Mouse (Mus musculus): ENCODE measurements around the gene Apol7b. TPM values are rescaled to one million over a fixed set of nuclear protein-coding genes. Genes with fewer than 3 reads are reported as not detected.
"Not testable (repeated sequence)": the region's sequence is repeated elsewhere in the genome, so short reads cannot be mapped to it uniquely, and the experiment has no call there.

Apol7b gene
- polyA plus RNA-seq, 1 experiment = not detected

DNA sequence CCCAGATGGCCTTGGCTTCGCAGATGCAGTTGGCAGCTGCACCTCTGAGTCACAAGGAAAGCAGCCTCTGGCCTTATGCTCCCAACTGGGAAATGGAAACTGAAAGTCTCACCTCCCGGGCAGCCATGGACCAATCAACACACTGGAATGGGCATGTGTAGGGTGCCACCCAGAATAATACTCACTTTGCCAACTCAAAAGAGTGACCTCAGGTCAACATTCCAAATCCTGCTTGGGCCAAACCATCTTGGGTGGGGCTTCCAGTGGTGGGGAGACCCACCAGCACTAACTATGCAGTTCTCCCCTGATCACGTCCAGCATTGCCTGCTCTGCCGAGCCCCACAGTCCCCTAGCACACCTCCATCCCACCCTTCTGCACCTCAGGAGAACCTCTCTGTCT, 36.3 kb downstream of the Apol7b start, which contains the start of gene Apol9a:
Apol9a (minus strand) TSS at position 101 of the 400 bp plus-strand sequence.
- H3K4me1 ChIP-seq (ENCODE audit: control insufficient read depth, insufficient read depth, low read length); H3K27ac ChIP-seq (ENCODE audit: insufficient read depth, low read depth, low read length): not testable (repeated sequence)

DNA sequence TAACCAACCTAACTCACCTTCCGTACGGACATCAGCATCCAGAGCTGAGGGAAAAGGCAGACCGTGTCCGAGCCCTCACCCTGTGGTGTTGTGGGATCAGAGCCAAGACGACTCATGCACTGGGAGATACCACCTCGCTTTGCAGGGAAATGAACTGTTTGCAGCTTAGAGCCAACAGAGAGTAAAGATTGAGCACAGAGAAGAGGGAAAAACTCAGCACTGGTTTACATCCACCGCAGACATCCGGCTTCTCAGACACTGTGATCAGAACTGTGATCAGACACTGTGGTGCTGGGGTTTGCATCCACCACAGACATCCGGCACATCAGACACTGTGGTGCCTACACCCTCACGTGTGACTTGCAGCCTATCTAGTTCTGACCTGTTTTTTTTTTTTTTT, 40.9 kb downstream of the Apol7b start:
- H3K4me1 ChIP-seq (ENCODE audit: control insufficient read depth, insufficient read depth, low read length) = not testable (repeated sequence)

More for the DNA sequence above, 36.3 kb downstream of the Apol7b start, which contains the start of gene Apol9a:
- not testable (repeated sequence) for H3K4me3 ChIP-seq (ENCODE audit: insufficient read depth, low read length)

DNA sequence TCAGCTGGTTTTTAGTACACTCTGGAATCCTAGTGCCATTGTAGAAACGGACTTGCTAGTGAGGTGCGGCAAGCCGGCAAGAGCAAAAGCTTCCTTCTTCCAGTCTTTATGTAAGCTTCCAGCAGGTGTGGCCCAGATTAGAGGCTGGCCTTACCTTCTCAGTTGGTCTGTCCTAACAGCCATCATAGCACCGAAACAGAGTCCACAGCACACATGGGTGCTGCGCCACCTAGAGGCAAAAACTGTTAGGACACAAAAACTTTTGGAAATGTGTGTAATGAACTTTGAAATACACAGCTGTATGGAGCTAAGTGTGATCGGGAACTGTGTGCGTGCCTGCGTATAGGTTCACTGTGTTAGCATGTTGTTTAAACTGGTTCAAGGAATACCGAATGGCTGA, 48.3 kb downstream of the Apol7b start, which contains the start of gene Apol7a:
Apol7a (minus strand) TSS at position 84 of the 400 bp plus-strand sequence.
- H3K27ac ChIP-seq (ENCODE audit: insufficient read depth, low read depth, low read length); H3K4me3 ChIP-seq (ENCODE audit: insufficient read depth, low read length); H3K4me1 ChIP-seq (ENCODE audit: control insufficient read depth, insufficient read depth, low read length): not testable (repeated sequence)

More for the DNA sequence above, 40.9 kb downstream of the Apol7b start:
- not testable (repeated sequence) for H3K27ac ChIP-seq (ENCODE audit: insufficient read depth, low read depth, low read length); H3K4me3 ChIP-seq (ENCODE audit: insufficient read depth, low read length)

DNA sequence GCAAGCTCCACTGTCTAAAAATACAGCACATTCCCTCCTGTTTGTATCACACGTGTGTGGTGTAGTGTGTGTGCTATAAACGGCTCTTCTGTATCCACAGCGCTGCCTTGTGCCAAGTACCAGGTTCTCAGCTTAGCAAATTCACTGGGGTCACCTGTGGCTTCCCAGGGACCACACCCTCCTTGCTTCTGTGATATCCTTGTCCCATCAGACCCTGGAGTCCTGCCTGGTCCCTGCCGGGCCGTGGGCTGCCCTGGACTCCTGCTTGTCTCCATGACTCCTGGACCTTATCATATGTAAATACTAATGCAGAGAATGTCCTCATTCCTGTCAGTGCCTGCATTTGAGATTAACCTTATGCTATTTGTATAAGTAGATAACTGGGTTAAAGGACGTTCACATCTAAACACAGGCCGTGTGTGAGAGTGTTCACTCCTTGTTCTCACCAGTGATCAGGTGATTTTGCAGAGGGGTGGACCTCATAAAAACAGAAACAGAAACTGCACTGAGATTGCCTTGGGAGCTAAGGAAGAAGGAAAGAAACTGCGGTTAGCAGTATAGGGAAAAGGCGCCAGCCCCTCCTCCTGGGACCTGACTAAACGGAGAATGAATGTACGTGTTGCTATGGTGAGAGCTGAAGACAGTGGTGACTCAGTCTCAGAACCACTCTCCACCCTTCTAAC, 49.7 kb downstream of the Apol7b start:
- not testable (repeated sequence) for H3K27ac ChIP-seq (ENCODE audit: insufficient read depth, low read depth, low read length); H3K4me1 ChIP-seq (ENCODE audit: control insufficient read depth, insufficient read depth, low read length); H3K4me3 ChIP-seq (ENCODE audit: insufficient read depth, low read length)

DNA sequence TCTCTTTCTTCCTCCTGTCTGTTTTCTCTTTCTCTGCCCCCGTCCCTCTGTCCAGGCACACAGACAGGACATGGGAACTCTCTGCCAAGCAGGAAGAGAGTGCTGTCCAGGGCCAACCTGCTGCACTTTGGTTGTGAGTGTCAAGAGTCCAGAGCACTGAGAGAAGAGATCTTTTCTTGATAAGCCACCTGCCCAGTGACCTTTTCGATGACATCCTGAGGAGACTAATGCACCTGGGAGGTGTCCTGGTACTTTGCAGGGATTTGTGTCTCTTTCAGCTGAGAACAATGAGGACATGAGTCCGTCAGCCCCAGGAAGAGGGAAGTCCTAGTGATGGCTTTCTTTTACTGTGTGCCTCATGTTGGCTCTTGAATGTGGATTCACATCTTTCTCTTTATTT, 53.5 kb downstream of the Apol7b start:
- H3K4me3 ChIP-seq (ENCODE audit: insufficient read depth, low read length); H3K27ac ChIP-seq (ENCODE audit: insufficient read depth, low read depth, low read length); H3K4me1 ChIP-seq (ENCODE audit: control insufficient read depth, insufficient read depth, low read length): not testable (repeated sequence)

DNA sequence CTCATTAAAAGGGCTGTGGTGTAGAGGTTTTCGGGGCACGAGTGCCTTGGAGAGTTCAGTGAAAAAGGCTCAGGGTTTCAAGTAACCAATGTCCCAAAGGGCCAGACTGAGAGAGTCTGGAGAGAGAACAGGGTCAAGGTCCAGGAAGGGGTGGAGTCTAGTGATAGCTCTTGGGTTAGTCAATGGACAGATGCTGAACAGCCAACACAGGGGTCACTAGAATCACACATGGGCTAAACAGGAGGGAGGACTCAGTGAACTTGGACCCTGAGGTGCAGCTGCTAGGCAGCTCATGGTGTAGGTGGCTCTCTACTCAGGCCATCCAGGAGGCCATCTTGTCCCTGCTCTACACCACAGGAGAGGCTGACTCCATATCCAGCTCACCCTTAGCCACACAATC, 59.8 kb downstream of the Apol7b start:
- Histone ChIP-seq H3K27ac (ENCODE audit: insufficient read depth, low read depth, low read length) (no peak overlapping the region), H3K4me1 (ENCODE audit: control insufficient read depth, insufficient read depth, low read length) (no peaks in the 10 kb centered on the region), H3K4me3 (ENCODE audit: insufficient read depth, low read length) (no peak overlapping the region)
- no peak for TF ChIP-seq POLR2A (IDR thresholded peaks at IDR 0.05; ENCODE audit: borderline replicate concordance, low read depth, low read length)
- no peak for TF ChIP-seq CTCF (IDR thresholded peaks at IDR 0.05; ENCODE audit: low read depth, low read length)

DNA sequence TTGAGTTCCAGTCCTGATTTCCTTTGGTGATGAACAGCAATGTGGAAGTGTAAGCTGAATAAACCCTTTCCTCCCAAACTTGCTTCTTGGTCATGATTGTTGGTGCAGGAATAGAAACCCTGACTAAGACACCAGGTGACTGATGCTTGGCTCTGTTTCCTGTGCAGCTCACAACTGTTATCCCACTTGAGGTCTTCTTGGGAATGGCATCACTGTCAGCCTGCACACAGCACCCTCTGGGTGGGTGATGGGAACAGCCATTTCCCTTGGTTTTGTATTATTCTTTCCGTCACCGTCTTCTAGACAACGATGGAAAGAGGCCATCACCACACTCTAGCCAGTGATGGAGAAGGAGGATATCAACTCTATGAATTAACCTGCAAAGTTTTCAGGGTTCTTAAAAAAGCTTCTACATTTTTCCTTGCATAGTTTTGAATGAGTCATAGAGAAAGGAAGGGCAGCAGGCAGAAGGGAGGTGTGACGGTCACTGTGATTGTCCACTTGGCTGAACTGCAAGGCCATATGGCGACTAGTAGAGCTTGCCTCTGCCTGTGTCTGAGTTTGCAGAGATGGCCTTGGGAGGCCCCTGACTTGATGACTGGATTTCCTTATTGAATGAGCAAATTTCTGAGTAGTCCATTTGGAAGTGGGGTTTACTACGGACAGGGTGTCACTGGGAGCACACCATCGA, 62.8 kb downstream of the Apol7b start:
- H3K4me3 ChIP-seq (ENCODE audit: insufficient read depth, low read length) = no peak overlapping the region
- no peaks in the 10 kb centered on the region for H3K4me1 ChIP-seq (ENCODE audit: control insufficient read depth, insufficient read depth, low read length)
- H3K27ac ChIP-seq (ENCODE audit: insufficient read depth, low read depth, low read length) = no peak overlapping the region
- TF ChIP-seq POLR2A (IDR thresholded peaks at IDR 0.05; ENCODE audit: borderline replicate concordance, low read depth, low read length) = no peak
- TF ChIP-seq CTCF (IDR thresholded peaks at IDR 0.05; ENCODE audit: low read depth, low read length) = no peak

DNA sequence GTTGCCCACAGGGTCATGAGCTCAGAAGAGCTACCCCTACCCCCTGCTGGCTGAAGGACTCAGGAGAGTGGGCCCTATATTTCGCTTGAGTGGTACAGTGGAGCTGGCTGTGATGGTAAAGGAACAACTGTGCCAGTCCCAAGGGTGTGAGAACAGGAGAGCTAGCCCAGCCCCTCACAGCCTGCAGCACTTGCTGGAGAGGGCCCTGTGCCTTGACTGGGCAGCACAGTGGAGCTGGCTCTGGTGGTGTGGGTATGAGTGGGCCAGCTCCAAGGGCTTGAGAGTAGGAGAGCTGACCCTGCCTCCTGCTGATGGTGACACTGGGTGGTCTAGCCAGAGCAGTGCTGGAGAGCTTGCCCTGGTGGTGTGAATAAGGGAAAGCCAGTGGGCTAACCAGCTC, 64.4 kb downstream of the Apol7b start:
- Histone ChIP-seq H3K4me3 (ENCODE audit: insufficient read depth, low read length) (no peak overlapping the region), H3K4me1 (ENCODE audit: control insufficient read depth, insufficient read depth, low read length) (no peaks in the 10 kb centered on the region), H3K27ac (ENCODE audit: insufficient read depth, low read depth, low read length) (no peak overlapping the region)
- TF ChIP-seq CTCF (IDR thresholded peaks at IDR 0.05; ENCODE audit: low read depth, low read length) (no peak), POLR2A (IDR thresholded peaks at IDR 0.05; ENCODE audit: borderline replicate concordance, low read depth, low read length) (no peak)

DNA sequence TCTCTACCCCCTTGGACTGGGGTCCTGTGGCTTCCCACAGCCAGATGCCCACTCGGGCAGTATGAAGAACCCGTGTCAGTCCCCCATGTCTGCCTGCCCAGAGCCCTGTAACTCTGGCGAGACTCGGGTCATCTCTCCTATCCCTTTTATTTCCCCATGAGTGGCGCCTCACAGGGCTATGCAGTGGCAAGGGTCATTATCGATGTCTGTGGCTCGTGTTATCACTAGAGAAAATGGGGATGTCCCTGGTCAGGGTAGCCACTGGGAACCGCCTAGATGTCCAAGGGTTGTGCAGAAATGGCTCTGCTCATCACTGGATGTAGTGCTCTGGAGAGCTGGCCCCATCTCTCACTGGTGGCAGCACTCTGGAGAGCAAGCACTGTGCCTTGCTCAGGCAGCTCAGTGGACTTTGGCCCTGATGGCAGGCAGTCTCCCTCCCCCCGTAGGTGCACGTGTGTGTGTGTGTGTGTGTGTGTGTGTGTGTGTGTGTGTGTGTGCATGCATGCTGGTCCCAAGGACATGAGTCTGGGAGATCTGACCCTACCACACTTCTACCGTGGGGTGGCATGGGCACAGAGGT, 64.9 kb downstream of the Apol7b start:
- no peaks in the 10 kb centered on the region for H3K4me1 ChIP-seq (ENCODE audit: control insufficient read depth, insufficient read depth, low read length)
- H3K4me3 ChIP-seq (ENCODE audit: insufficient read depth, low read length) = no peak overlapping the region
- TF ChIP-seq CTCF (IDR thresholded peaks at IDR 0.05; ENCODE audit: low read depth, low read length) (no peak), POLR2A (IDR thresholded peaks at IDR 0.05; ENCODE audit: borderline replicate concordance, low read depth, low read length) (no peak)
- H3K27ac ChIP-seq (ENCODE audit: insufficient read depth, low read depth, low read length) = no peak overlapping the region

DNA sequence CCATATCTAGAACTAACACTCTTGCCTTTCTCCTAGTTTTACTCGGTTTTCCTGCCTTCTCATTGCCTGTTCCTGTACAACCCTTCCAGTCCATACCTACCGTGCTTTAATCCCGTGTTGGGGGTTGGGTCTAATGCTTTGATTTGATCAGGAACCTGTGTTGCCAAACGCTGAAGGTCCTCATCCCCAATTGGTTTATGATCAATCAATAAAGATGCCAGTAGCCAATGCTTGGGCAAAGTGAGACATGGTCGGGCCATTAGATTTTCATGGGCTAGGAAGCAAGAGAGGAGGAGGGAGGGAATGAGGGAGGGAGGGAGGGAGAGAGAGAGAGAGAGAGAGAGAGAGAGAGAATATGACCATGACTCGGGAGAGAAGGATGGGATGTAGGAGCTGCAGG, 65.8 kb downstream of the Apol7b start:
- TF ChIP-seq POLR2A (IDR thresholded peaks at IDR 0.05; ENCODE audit: borderline replicate concordance, low read depth, low read length) = no peak
- no peak for TF ChIP-seq CTCF (IDR thresholded peaks at IDR 0.05; ENCODE audit: low read depth, low read length)
- no peaks in the 10 kb centered on the region for H3K4me1 ChIP-seq (ENCODE audit: control insufficient read depth, insufficient read depth, low read length)
- no peak overlapping the region for H3K4me3 ChIP-seq (ENCODE audit: insufficient read depth, low read length)
- no peak overlapping the region for H3K27ac ChIP-seq (ENCODE audit: insufficient read depth, low read depth, low read length)

DNA sequence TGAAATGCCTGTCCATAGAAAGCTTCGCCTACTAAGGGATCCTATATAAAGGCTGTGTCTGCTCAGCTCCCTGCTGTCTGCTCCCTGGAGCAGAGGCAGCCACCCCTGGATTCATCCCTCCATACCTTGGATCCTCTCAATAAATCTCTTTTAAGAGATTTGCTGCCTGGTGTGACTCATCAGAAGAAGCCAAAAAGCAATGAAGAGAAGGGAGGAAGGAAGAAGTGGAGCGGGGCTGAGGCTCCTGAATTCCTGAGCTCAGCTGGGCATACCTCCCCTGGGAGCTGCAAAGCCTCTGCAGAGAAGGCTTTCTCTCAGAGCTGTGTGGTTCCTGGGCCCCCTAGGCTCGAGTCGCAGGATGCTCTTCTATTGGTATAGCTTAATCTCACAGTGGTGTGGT, 67.4 kb downstream of the Apol7b start:
- TF ChIP-seq POLR2A (IDR thresholded peaks at IDR 0.05; ENCODE audit: borderline replicate concordance, low read depth, low read length) (no peak), CTCF (IDR thresholded peaks at IDR 0.05; ENCODE audit: low read depth, low read length) (no peak)
- H3K27ac ChIP-seq (ENCODE audit: insufficient read depth, low read depth, low read length) = no peak overlapping the region
- no peak overlapping the region for H3K4me3 ChIP-seq (ENCODE audit: insufficient read depth, low read length)
- H3K4me1 ChIP-seq (ENCODE audit: control insufficient read depth, insufficient read depth, low read length) = no peaks in the 10 kb centered on the region

Measured in bone marrow macrophage, adult 2 months (primary cell).